In genomic region chr13:100107652-100108472, GRCm38 (mm10) we compare ENCODE assay signal across 7 mouse cellular contexts. TPM values are rescaled to one million over a fixed set of nuclear protein-coding genes. Genes with fewer than 3 reads are reported as not detected.
DNase-seq lines count a peak whose midpoint lies in the region; ATAC-seq and TF ChIP-seq lines count a peak whose summit lies in the region.

Gene Serf1, plus strand, starts transcription at chr13:100108012.

- H3K36me3 ChIP-seq in limb, embryonic 14.5 days (ENCODE audit: control insufficient read depth, insufficient read depth, low read length), result no peaks in the 10 kb centered on the region; the same call in 1 of the 2 replicates
- H3K36me3 ChIP-seq in midbrain, embryonic 16.5 days (ENCODE audit: control insufficient read depth, insufficient read depth, low read length), result no peaks in the 10 kb centered on the region

- H3K27me3 ChIP-seq in limb, embryonic 14.5 days (ENCODE audit: control insufficient read depth, insufficient read depth, low read length), result no peaks in the 10 kb centered on the region
- no peaks in the 10 kb centered on the region for H3K27me3 ChIP-seq in midbrain, embryonic 16.5 days (ENCODE audit: control insufficient read depth, insufficient read depth, low read depth, low read length)

- peak within 1 kb of the TSS; percentile 78 for H3K27ac ChIP-seq in limb, embryonic 14.5 days (replicated peaks; ENCODE audit: low read depth, low read length)
- peak within 1 kb of the TSS; percentile 84 for H3K27ac ChIP-seq in midbrain, embryonic 16.5 days (ENCODE audit: low read length)

- DNase-seq in adrenal gland, adult 8-10 months, result peak; percentile 61
- peak; percentile 69 for DNase-seq in embryo, embryonic 11.5 days (ENCODE audit: low read depth, low spot score)
- DNase-seq in heart, adult 11 months, result peak; percentile 98
- peak; percentile 89 for DNase-seq in kidney, adult 18-20 months
- peak; percentile 85 for DNase-seq in limb, embryonic 14.5 days (ENCODE audit: low spot score)
- DNase-seq in spleen, postnatal 36 days (ENCODE audit: low spot score in 2 of 2), result peak; percentile 72

- peak within 1 kb of the TSS; percentile 81 for H3K4me3 ChIP-seq in limb, embryonic 14.5 days (replicated peaks; ENCODE audit: low read length)
- H3K4me3 ChIP-seq in midbrain, embryonic 16.5 days (ENCODE audit: low read depth, low read length), result peak within 1 kb of the TSS; percentile 97

- TF ChIP-seq POLR2A in limb, embryonic 14.5 days (IDR thresholded peaks at IDR 0.05; ENCODE audit: borderline replicate concordance, extremely low read depth, insufficient read depth, insufficient read length), result no peak; the same call in 1 of the 2 replicates

- peak; percentile 86 for ATAC-seq in limb, embryonic 14.5 days (ENCODE audit: low FRiP score, low read depth)
- peak; percentile 81 for ATAC-seq in midbrain, embryonic 16.5 days

- peak within 1 kb of the TSS; percentile 76 for H3K4me2 ChIP-seq in limb, embryonic 14.5 days (replicated peaks; ENCODE audit: low read depth, low read length, severe bottlenecking)
- H3K4me2 ChIP-seq in midbrain, embryonic 16.5 days (ENCODE audit: low read length), result peak within 1 kb of the TSS; percentile 83

- WGBS in limb, embryonic 14.5 days, result under 1% methylated on average over 48 of the region's 76 CpGs
- under 1% methylated on average over 68 of the region's 76 CpGs for WGBS in midbrain, embryonic 16.5 days

- peak within 1 kb of the TSS; percentile 89 for H3K9ac ChIP-seq in limb, embryonic 14.5 days (ENCODE audit: low read depth, low read length, severe bottlenecking)
- peak within 1 kb of the TSS; percentile 96 for H3K9ac ChIP-seq in midbrain, embryonic 16.5 days (ENCODE audit: low read depth, low read length)

- peaks cover 6% of the 10 kb centered on the region for H3K4me1 ChIP-seq in limb, embryonic 14.5 days (ENCODE audit: control insufficient read depth, insufficient read depth, low read length)
- H3K4me1 ChIP-seq in midbrain, embryonic 16.5 days (ENCODE audit: control insufficient read depth, insufficient read depth, low read length), result peaks cover 22% of the 10 kb centered on the region

- H3K9me3 ChIP-seq in limb, embryonic 14.5 days (ENCODE audit: control insufficient read depth, low read length), result no peaks in the 10 kb centered on the region
- no peaks in the 10 kb centered on the region; the same call in 1 of the 2 replicates for H3K9me3 ChIP-seq in midbrain, embryonic 16.5 days (replicated peaks; ENCODE audit: control insufficient read depth, low read length, poor library complexity, severe bottlenecking)

RNA-seq across cellular contexts. Expression of gene Serf1, which starts in this region (rescaled TPM):
- 10 to 100 TPM in 2 of 4 experiments, 1 to 10 TPM in 2; 7.7 to 20.8 (median 10.1) TPM for total RNA-seq in adrenal gland, adult 8-10 months (2022)
- polyA plus RNA-seq in limb, embryonic 14.5 days (2012; rRNA removed), result 53.6 and 118 TPM in 2 replicates
- polyA plus RNA-seq in limb, embryonic 14.5 days (2014; fragmentation: Nextera tagmentation; extraction: Ambion mirVana), result 181 and 193 TPM in 2 replicates
- polyA plus RNA-seq in midbrain, embryonic 16.5 days (2015; fragmentation: Nextera tagmentation; extraction: Ambion mirVana), result 427 and 449 TPM in 2 replicates

Comparison
In these comparisons a context has a peak if more than half of its experiments do, and no peak if none do; other contexts are left out.
1. Peak in every context shown above with its lines: DNase-seq, ATAC-seq, H3K4me3 ChIP-seq and H3K27ac ChIP-seq.